Mouse (Mus musculus) megakaryocyte-erythroid progenitor cell, adult 5-6 weeks (primary cell): Measurements from ENCODE around the gene Hist2h2ab. TPM values are rescaled to one million over a fixed set of nuclear protein-coding genes. Genes with fewer than 3 reads are reported as not detected.
"Not testable (repeated sequence)": the region's sequence is repeated elsewhere in the genome, so short reads cannot be mapped to it uniquely, and the experiment has no call there.

Source experiments
- ATAC-seq: replicated peaks from 2 replicates; pipeline ENCODE4 v1.8.0; 2016; ENCODE audit warnings: mild to moderate bottlenecking, inconsistent platforms; ENCODE audit not compliant: severe bottlenecking, poor library complexity, low FRiP score, low TSS enrichment
- total RNA-seq, 2 experiments: library from RNA; stranded (forward) in 1 of 2; stranded (reverse) in 1 of 2; fragments of 200-1000, 215-1000 nt in 1 of 2; fragments of >200 nt in 1 of 2; fragmentation: Nextera tagmentation in 1 of 2; gene quantifications; 2 replicates each; pipeline ENCODE4 v1.2.3; 2014 to 2017

The Hist2h2ab gene
- total RNA-seq, 2 experiments from 2014 or later: 13.4 to 180 TPM

GRCm38 (mm10) chr3:96196437-96197128 lies 23.1 kb upstream of the Hist2h2ab start:
- ATAC-seq: no peak

GRCm38 (mm10) chr3:96197129-96197749 lies 22.4 kb upstream of the Hist2h2ab start:
- ATAC-seq: peak; percentile 86

GRCm38 (mm10) chr3:96198181-96198580 lies 21.5 kb upstream of the Hist2h2ab start:
- peak; percentile 25; the same call in 1 of the 2 replicates for ATAC-seq

GRCm38 (mm10) chr3:96198601-96199251 lies 20.9 kb upstream of the Hist2h2ab start:
- not testable (repeated sequence) for ATAC-seq

GRCm38 (mm10) chr3:96199731-96200130 lies 19.9 kb upstream of the Hist2h2ab start:
- no peak for ATAC-seq

GRCm38 (mm10) chr3:96207819-96208218 lies 11.8 kb upstream of the Hist2h2ab start:
- ATAC-seq: no peak

GRCm38 (mm10) chr3:96209242-96209641 lies 10.4 kb upstream of the Hist2h2ab start:
- no peak for ATAC-seq

GRCm38 (mm10) chr3:96219191-96219641 lies 449 bp upstream of the Hist2h2ab start:
- ATAC-seq: 0 out of 2 replicates have a peak, but pooled peaks have one; percentile 27

GRCm38 (mm10) chr3:96220131-96220764 lies 583 bp downstream of the Hist2h2ab start:
- ATAC-seq: peak; percentile 31; the same call in 1 of the 2 replicates

- peak; percentile 86 for ATAC-seq
Measured at GRCm38 (mm10) chr3:96220765-96221639, 1.3 kb downstream of the Hist2h2ab start, which contains the start of the genes Hist2h2ac and Hist2h2be. Hist2h2ac (minus strand) TSS chr3:96220880. Hist2h2be (plus strand) TSS chr3:96221119.

GRCm38 (mm10) chr3:96221640-96222038 lies 2.0 kb downstream of the Hist2h2ab start:
- no peak for ATAC-seq

- no peak for ATAC-seq
Measured at GRCm38 (mm10) chr3:96222774-96223173, 3.1 kb downstream of the Hist2h2ab start.

- ATAC-seq: no peak
Measured at GRCm38 (mm10) chr3:96225421-96225820, 5.8 kb downstream of the Hist2h2ab start.

GRCm38 (mm10) chr3:96226695-96227648 lies 7.3 kb downstream of the Hist2h2ab start:
- ATAC-seq: no peak

- no peak for ATAC-seq
Measured at GRCm38 (mm10) chr3:96228828-96229227, 9.2 kb downstream of the Hist2h2ab start.

- ATAC-seq: no peak
Measured at GRCm38 (mm10) chr3:96230404-96230803, 10.7 kb downstream of the Hist2h2ab start.

- ATAC-seq: peak; percentile 50
Measured at GRCm38 (mm10) chr3:96230910-96231757, 11.5 kb downstream of the Hist2h2ab start.
